Mouse (Mus musculus) B cell, adult 2 months (primary cell): ENCODE results near the gene Barhl1.

Source experiments
- DNase-seq, 2 experiments: peaks; one replicate each; pipeline ENCODE4 v3.0.0; 2022

Barhl1 gene

DNA sequence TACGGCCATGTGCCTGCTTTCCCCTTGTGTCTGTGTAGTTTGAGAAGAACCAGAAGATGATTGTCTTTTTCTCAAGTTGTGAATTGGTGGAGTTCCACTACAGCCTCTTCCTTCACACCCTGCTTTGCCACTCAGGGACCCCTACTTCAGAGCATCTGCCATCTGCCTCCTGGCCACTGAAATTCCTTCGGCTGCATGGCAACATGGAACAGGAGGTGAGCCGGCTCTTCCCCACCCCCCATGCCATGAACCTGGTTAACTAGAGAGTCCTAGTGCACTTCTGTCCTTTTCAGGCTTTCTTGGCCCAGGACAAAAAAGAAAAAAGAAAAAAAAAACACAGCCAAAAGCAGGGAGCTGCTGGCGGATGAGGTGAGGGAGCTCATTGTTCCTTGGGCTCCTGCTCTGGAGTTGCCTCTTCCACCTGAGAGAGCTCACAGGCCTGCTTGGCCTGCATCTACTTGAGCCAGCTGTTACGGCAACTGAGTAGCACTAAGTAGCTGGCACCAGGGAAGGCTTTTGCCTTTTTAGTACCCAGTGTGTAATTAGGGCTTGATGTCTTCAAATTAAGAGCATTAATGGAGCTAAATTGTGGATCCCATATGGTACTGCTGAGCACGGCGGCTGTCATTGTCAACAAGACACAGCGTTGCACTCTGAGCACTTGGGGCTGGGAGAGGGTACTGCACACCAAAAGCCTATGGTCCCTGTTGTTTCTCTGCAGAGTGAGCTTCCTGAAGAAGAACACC, 55.6 kb downstream of the Barhl1 start:
- no peak for DNase-seq

- no peak for DNase-seq
These were observed 57.2 kb downstream of the Barhl1 start for GRCm38 (mm10) chr2:28859303-28859702.
